Mouse (Mus musculus): ENCODE measurements around the gene Dstyk. TPM values are rescaled to one million over a fixed set of nuclear protein-coding genes. Genes with fewer than 3 reads are reported as not detected.

The Dstyk gene
- polyA plus RNA-seq, 1 experiment from 2014 or later = 17.6 TPM

DNA sequence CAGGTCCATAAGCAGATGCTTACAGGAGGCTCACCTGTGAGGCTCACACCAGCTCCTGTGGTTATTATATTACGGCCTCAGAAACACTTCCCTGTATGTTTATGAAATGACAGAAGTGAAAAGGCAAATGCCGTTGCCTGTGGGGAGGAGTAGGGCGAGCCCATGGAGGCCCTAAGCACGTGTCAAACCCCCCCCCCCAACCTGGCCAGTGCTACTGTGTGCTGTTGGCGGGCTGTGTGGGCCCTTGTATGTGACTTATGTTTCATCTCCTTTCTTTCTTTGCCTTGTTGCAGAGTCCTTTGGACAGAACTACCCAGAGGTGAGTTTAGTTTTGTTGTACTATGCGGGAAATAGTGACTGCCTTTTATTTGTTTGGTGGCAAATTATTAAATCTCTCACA, 66.4 kb downstream of the Dstyk start:
- ATAC-seq (ENCODE audit: low FRiP score, low read depth) = no peak
- no peaks in the 10 kb centered on the region for H3K27me3 ChIP-seq
- H3K27ac ChIP-seq (replicated peaks) = no peak overlapping the region
- peaks cover 2% of the 10 kb centered on the region for H3K4me1 ChIP-seq
- H3K36me3 ChIP-seq = peaks cover 32% of the 10 kb centered on the region
- H3K4me3 ChIP-seq = no peak overlapping the region
- H3K9ac ChIP-seq (replicated peaks) = no peak overlapping the region
- H3K4me2 ChIP-seq (replicated peaks) = no peak overlapping the region
- 94% methylated on average over 6 of the region's 6 CpGs for WGBS
- H3K9me3 ChIP-seq = no peaks in the 10 kb centered on the region

DNA sequence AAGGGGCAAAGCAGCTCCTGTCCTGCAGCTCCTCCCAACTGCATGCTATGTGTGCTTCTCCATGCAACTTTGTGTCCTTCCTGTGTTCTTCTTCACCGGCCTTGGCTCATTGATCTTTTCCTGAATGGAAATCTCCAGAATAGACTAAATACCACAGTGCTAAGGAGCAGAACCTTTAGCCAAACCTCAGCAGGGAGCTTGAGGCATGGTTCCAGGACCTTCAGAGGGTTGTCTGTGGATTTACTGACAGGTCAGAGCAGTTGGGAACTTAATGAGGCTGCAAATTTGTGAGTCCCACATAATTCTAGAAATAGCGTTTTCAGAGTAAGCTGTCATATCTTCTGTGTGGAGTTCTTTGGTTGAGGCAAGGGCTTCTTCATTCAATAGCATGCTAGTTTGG, 83.2 kb downstream of the Dstyk start:
- no peak for ATAC-seq (ENCODE audit: low FRiP score, low read depth)
- no peaks in the 10 kb centered on the region for H3K27me3 ChIP-seq

DNA sequence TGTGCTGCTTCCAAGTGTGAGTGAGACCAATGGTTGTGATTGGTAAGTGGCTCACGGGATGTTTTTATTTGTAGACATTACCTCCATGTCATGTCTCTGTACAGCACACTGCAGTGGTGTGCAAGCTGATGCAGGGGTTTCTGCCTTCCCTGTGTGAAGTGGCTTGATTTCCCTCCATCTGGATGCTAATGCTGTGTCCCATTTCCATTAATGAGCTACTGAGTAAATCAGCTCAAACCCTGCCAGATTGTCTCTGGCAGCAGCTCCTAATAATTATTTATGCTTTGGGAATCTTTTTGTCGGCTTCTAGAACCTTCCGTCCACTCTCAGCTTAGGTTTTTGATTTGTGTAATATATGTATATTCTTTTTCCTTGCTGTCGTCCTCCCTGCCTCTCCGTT, 87.8 kb downstream of the Dstyk start:
- Histone ChIP-seq H3K9me3 (no peaks in the 10 kb centered on the region), H3K27ac (replicated peaks) (no peak overlapping the region), H3K36me3 (peaks cover 72% of the 10 kb centered on the region), H3K9ac (replicated peaks) (no peak overlapping the region), H3K4me2 (replicated peaks) (no peak overlapping the region), H3K4me1 (no peaks in the 10 kb centered on the region), H3K4me3 (no peak overlapping the region), H3K27me3 (no peaks in the 10 kb centered on the region)
- ATAC-seq (ENCODE audit: low FRiP score, low read depth) = no peak
- 94% methylated on average over 5 of the region's 5 CpGs for WGBS

More for the DNA sequence above, 83.2 kb downstream of the Dstyk start:
- Histone ChIP-seq H3K4me3 (no peak overlapping the region), H3K9me3 (no peaks in the 10 kb centered on the region), H3K36me3 (peaks cover 89% of the 10 kb centered on the region), H3K27ac (replicated peaks) (no peak overlapping the region), H3K4me2 (replicated peaks) (no peak overlapping the region), H3K9ac (replicated peaks) (no peak overlapping the region), H3K4me1 (no peaks in the 10 kb centered on the region)
- whole genome bisulfite sequencing = 89% methylated on average over 2 of the region's 2 CpGs

DNA sequence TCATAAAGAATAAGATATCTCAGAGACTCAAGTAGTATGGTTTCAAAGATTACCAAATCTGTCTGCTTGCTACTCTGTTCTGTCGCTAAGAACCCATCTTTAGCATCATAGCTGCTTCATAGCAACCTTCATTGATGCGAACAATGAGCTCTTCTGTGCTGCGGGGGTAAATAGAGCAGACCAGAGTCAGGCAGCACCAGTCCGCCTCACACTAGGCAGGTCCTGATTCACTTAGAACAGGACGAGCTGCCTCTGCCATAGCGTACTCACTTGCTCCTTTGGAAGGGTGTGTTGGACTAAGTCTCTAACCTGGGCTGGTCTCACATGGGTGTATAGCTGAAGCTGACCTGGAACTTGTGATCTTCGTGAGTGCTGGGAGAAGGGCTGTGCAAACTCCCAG, 88.7 kb downstream of the Dstyk start, which contains the start of gene Tmem81:
Tmem81 (plus strand) TSS at position 173 of the 400 bp plus-strand sequence.
- no peak within 1 kb of the TSS for H3K4me3 ChIP-seq
- H3K9me3 ChIP-seq = no peaks in the 10 kb centered on the region
- H3K4me2 ChIP-seq (replicated peaks) = no peak within 1 kb of the TSS
- no peaks in the 10 kb centered on the region for H3K27me3 ChIP-seq
- peaks cover 63% of the 10 kb centered on the region for H3K36me3 ChIP-seq
- WGBS = 89% methylated on average over 7 of the region's 7 CpGs
- no peak within 1 kb of the TSS for H3K27ac ChIP-seq (replicated peaks)
- H3K9ac ChIP-seq (replicated peaks) = no peak within 1 kb of the TSS
- no peak for ATAC-seq (ENCODE audit: low FRiP score, low read depth)
- no peaks in the 10 kb centered on the region for H3K4me1 ChIP-seq

- Histone ChIP-seq H3K27ac (replicated peaks) (no peak overlapping the region), H3K36me3 (peaks cover 57% of the 10 kb centered on the region), H3K4me3 (no peak overlapping the region), H3K27me3 (no peaks in the 10 kb centered on the region), H3K9me3 (no peaks in the 10 kb centered on the region), H3K9ac (replicated peaks) (no peak overlapping the region), H3K4me2 (replicated peaks) (no peak overlapping the region), H3K4me1 (no peaks in the 10 kb centered on the region)
- 95% methylated on average over 7 of the region's 7 CpGs for WGBS
- ATAC-seq (ENCODE audit: low FRiP score, low read depth) = no peak
These were observed 89.3 kb downstream of the Dstyk start for GRCm38 (mm10) chr1:132506656-132507055.

DNA sequence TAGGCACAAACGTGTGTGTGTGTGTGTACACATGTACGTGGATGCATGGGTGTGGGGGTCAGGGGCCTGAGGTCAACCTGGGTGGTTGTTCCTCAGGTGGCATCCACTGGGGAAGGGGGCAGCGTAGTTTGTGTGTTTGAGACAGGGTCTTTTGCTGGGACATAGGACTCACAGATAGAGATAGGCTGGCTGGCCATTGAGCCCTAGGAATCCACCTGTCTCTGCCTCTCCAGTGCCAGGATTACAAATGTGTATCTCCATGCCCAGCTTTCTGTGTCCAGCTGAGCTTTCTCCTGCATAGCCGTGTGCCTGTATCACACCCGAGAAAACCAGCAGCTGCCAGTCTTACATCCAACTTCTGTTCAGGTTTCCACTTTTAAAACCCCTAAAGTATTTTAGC, 92.4 kb downstream of the Dstyk start:
- Histone ChIP-seq H3K4me1 (no peaks in the 10 kb centered on the region; the same call in 1 of the 2 replicates), H3K4me3 (no peak overlapping the region)

GRCm38 (mm10) chr1:132511521-132511920, 94.2 kb downstream of the Dstyk start:
- Histone ChIP-seq H3K36me3 (peaks cover 31% of the 10 kb centered on the region), H3K27me3 (no peaks in the 10 kb centered on the region), H3K4me3 (no peak overlapping the region), H3K4me2 (replicated peaks) (no peak overlapping the region), H3K9ac (replicated peaks) (no peak overlapping the region), H3K9me3 (no peaks in the 10 kb centered on the region), H3K27ac (replicated peaks) (peak overlapping the region; percentile 49), H3K4me1 (no peaks in the 10 kb centered on the region; the same call in 1 of the 2 replicates)
- 0 out of 2 replicates have a peak, but pooled peaks have one; percentile 25 for ATAC-seq (ENCODE audit: low FRiP score, low read depth)
- 64% methylated on average over 8 of the region's 8 CpGs for WGBS

More for the DNA sequence above, 92.4 kb downstream of the Dstyk start:
- Histone ChIP-seq H3K9me3 (no peaks in the 10 kb centered on the region), H3K4me2 (replicated peaks) (no peak overlapping the region), H3K27me3 (no peaks in the 10 kb centered on the region), H3K9ac (replicated peaks) (no peak overlapping the region), H3K27ac (replicated peaks) (peak overlapping the region; percentile 50), H3K36me3 (peaks cover 35% of the 10 kb centered on the region)
- 90% methylated on average over 5 of the region's 5 CpGs for WGBS
- ATAC-seq (ENCODE audit: low FRiP score, low read depth) = no peak

DNA sequence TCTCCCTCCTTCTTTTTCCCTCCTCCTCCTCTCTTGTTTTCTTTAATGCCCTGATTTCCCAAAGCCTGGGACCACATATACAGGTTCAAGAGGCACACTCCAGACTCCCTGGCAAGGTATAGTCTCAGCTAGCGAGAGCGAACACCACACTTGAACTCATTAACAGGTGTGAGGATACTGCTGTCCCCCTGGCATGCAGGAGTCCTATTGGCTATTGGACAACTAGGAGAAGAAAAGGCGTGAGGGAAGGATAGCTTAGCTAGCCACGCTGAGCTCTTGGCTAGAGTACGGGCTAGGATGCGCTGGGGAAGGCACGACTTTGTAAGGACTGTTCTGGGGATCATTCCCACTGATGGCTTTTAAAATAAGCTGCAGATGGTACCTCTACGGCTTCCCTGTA, 94.8 kb downstream of the Dstyk start:
- ATAC-seq (ENCODE audit: low FRiP score, low read depth) = no peak
- H3K4me3 ChIP-seq = no peak overlapping the region
- no peak overlapping the region for H3K9ac ChIP-seq (replicated peaks)
- H3K9me3 ChIP-seq = no peaks in the 10 kb centered on the region
- no peak overlapping the region for H3K4me2 ChIP-seq (replicated peaks)
- no peaks in the 10 kb centered on the region; the same call in 1 of the 2 replicates for H3K4me1 ChIP-seq
- H3K36me3 ChIP-seq = peaks cover 30% of the 10 kb centered on the region
- no peaks in the 10 kb centered on the region for H3K27me3 ChIP-seq
- WGBS = 84% methylated on average over 8 of the region's 8 CpGs
- peak overlapping the region; percentile 49; the same call in 1 of the 2 replicates for H3K27ac ChIP-seq (replicated peaks)

DNA sequence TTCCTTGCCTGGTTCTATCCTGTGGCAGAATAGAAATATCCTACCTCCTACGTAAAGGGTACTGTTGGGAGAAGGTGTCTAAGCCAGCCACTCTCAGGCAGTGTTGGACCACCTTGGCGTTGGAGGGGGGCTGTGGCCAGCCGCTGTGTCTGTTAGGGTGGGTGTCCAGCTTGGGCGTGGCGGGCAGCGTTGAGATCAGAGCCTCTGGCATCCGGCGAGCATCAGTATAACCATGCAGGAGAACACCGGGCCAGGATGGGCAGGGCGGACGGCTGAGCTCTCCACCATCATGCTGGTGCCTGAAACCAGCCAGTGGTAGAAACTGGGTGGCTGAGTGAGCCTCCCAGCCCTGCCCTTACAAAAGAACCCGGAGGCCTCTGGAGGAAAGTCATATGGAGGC, 98.0 kb downstream of the Dstyk start:
- 90% methylated on average over 12 of the region's 12 CpGs for WGBS

More for the DNA sequence above, 98.0 kb downstream of the Dstyk start:
- ATAC-seq (ENCODE audit: low FRiP score, low read depth) = no peak
- Histone ChIP-seq H3K27me3 (no peaks in the 10 kb centered on the region), H3K4me3 (no peak overlapping the region), H3K9ac (replicated peaks) (no peak overlapping the region), H3K36me3 (peaks cover 24% of the 10 kb centered on the region), H3K9me3 (no peaks in the 10 kb centered on the region), H3K4me2 (replicated peaks) (no peak overlapping the region), H3K27ac (replicated peaks) (no peak overlapping the region), H3K4me1 (no peaks in the 10 kb centered on the region; the same call in 1 of the 2 replicates)

Other genes with a start within 250 kb of the Dstyk start
- gene Lemd1, start 226.1 kb upstream of the Dstyk start, polyA plus RNA-seq (2016; fragmentation: Nextera tagmentation; extraction: Ambion mirVana) = 13.4 and 15.6 TPM in 2 replicates
- gene AC124108.1, start 226.1 kb upstream of the Dstyk start, polyA plus RNA-seq (2016; fragmentation: Nextera tagmentation; extraction: Ambion mirVana) = 6.1 and 7.9 TPM in 2 replicates
- gene Gm10188, start 187.8 kb upstream of the Dstyk start, polyA plus RNA-seq (2016; fragmentation: Nextera tagmentation; extraction: Ambion mirVana) = 0.96 TPM in 1 of 2 replicates, not detected in the other
- 5.2 and 5.4 TPM in 2 replicates for gene Klhdc8a, start 118.9 kb upstream of the Dstyk start, polyA plus RNA-seq (2016; fragmentation: Nextera tagmentation; extraction: Ambion mirVana)
- 94.9 and 101 TPM in 2 replicates for gene Nuak2, start 101.4 kb upstream of the Dstyk start, polyA plus RNA-seq (2016; fragmentation: Nextera tagmentation; extraction: Ambion mirVana)
- 35.4 and 36.8 TPM in 2 replicates for gene Tmcc2, start 26.3 kb upstream of the Dstyk start, polyA plus RNA-seq (2016; fragmentation: Nextera tagmentation; extraction: Ambion mirVana)
- gene Rbbp5, start 59.8 kb downstream of the Dstyk start, polyA plus RNA-seq (2016; fragmentation: Nextera tagmentation; extraction: Ambion mirVana) = 61.4 and 62.0 TPM in 2 replicates
- 1.4 and 1.7 TPM in 2 replicates for gene Tmem81, start 88.7 kb downstream of the Dstyk start, polyA plus RNA-seq (2016; fragmentation: Nextera tagmentation; extraction: Ambion mirVana)
- 109 and 112 TPM in 2 replicates for gene Cntn2, start 125.7 kb downstream of the Dstyk start, polyA plus RNA-seq (2016; fragmentation: Nextera tagmentation; extraction: Ambion mirVana)

Measured in midbrain, embryonic 12.5 days (tissue).